Mouse (Mus musculus): Measurements from ENCODE around the gene Itga7.

DNA sequence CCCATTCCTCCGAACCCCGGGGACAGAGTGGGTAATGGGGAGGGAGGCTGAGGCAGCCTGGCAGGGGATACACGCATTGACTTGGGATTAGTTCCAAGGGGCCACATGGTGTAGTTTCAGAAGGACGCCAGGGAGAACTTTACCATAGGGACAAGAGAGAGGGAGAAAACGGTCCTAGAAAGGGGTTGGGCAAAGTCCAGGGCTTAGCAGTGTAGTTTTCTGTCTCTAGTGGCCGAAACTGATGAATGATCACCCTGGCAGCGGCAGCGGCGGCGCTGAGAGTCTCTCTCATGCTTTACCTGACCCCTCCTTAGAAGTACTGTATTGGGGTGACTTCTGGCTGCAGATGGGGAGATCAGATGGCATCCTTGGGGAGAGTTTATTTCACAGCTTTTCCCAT, 24.7 kb downstream of the Itga7 start:
- TF ChIP-seq CTCF (IDR thresholded peaks at IDR 0.05; ENCODE audit: borderline replicate concordance, control insufficient read depth, extremely low read depth, insufficient read depth, low read length, poor library complexity) (no peak), POLR2A (IDR thresholded peaks at IDR 0.05; ENCODE audit: control insufficient read depth, extremely low read depth, insufficient read depth, low read length, poor library complexity) (no peak)
